In the genomic region with DNA sequence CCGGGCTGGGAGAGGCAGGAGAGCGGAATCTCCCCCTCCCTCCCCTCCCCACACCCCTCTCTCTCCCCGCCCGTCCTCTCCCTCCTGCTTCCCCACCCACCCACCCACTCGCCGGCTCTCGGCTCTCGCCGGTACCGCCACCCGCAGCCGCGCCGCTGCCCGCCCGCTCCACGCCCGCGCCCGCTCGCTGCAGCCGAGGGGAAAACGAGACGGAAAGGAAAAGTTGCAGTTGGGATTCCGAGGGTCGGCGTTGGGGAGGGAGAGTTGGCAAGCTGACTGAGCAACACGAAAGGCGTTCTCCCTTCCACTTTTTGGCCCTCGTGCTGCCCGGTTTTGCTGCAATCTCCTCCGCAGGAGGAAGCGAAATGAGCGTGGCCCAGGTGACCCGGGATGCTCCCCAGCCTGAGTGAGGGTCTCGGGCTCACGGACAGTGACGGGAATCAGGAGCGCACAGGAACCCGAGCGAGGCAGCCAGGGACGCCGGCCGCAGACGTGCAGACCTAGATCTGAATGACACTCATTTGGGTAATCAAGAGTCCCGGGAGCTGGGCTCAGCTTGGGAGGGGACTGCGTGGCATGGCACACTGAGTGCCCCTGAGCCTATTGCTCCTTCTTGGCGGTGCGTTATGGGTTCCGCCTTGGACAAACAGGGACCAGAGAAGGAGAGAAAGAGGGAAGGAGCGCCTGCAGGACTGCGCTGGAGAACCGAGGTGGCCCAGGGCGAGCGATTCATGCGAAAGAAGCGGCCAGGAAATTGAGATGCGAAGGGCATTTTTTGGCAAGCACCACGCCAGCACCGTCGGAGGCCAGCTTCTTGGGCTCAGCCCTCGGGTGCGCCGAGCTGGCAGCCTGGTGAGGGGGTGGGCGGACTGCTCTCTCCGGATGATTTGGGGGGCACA, we compare ENCODE assay signal across 9 mouse cellular contexts.
DNase-seq lines count a peak whose midpoint lies in the region; ATAC-seq and TF ChIP-seq lines count a peak whose summit lies in the region.
"Had no signal": no experiment of that assay in that cellular context is flagged by ENCODE, and none has a peak within 500 bp of the region (broad histone marks: within the 10 kb centered on the region; RNA-seq: fewer than 3 reads in every experiment).

No protein-coding gene starts in this region.

- peak; percentile 18; the same call in 1 of the 2 replicates for ATAC-seq in cerebellum, adult (ENCODE audit: insufficient number of reproducible peaks, low FRiP score, low TSS enrichment)
- peak; percentile 40 for ATAC-seq in forebrain, embryonic 11.5 days (replicated peaks; ENCODE audit: low FRiP score)
- no peak for ATAC-seq in erythroblast, adult 5-6 weeks (replicated peaks; ENCODE audit: low FRiP score, poor library complexity, severe bottlenecking)

- no peak for TF ChIP-seq CTCF in olfactory bulb, adult 2 months (IDR thresholded peaks at IDR 0.05; ENCODE audit: insufficient read depth, low read depth, low read length)

- no peak for TF ChIP-seq POLR2A in olfactory bulb, adult 2 months (IDR thresholded peaks at IDR 0.05; ENCODE audit: insufficient read depth, low read depth, low read length)

- peak overlapping the region; percentile 64 for H3K9ac ChIP-seq in forebrain, embryonic 11.5 days (ENCODE audit: low read length)

- peak overlapping the region; percentile 85 for H3K4me2 ChIP-seq in forebrain, embryonic 11.5 days (ENCODE audit: low read depth, low read length, severe bottlenecking)

- no peaks in the 10 kb centered on the region for H3K9me3 ChIP-seq in forebrain, embryonic 11.5 days (ENCODE audit: control insufficient read depth, low read length)
- H3K9me3 ChIP-seq in limb, embryonic 10.5 days (replicated peaks) = no peaks in the 10 kb centered on the region

- intact Hi-C loops in left cerebral cortex, postnatal 36 days (cut with DNase I) = loop anchor here (5.0 to 10.0 kb wide), 2 partner anchors 189 to 1444 kb away; no protein-coding TSS in a partner anchor

- H3K4me3 ChIP-seq in forebrain, embryonic 11.5 days (ENCODE audit: low read depth, low read length) = peak overlapping the region; percentile 54
- H3K4me3 ChIP-seq in limb, embryonic 10.5 days = peak overlapping the region; percentile 57
- peak overlapping the region; percentile 65 for H3K4me3 ChIP-seq in olfactory bulb, adult 2 months (ENCODE audit: insufficient read depth, low read depth, low read length)

- peak; percentile 57 to 72 for DNase-seq in left cerebral cortex, postnatal 36 days (ENCODE audit: low spot score in 2 of 2)
- no peak for DNase-seq in left cerebral cortex, adult 9 months (ENCODE audit: low spot score in 2 of 2)
- peak; percentile 71 for DNase-seq in forebrain, embryonic 11.5 days (ENCODE audit: low spot score)
- DNase-seq in limb, embryonic 10.5 days (ENCODE audit: low spot score) = peak; percentile 57
- no peak for DNase-seq in spleen, postnatal 14 days (ENCODE audit: low spot score in 2 of 2)

- no peak overlapping the region for H3K27ac ChIP-seq in forebrain, embryonic 11.5 days (ENCODE audit: low read depth, low read length)
- H3K27ac ChIP-seq in limb, embryonic 10.5 days = no peak overlapping the region
- peak overlapping the region; percentile 40 for H3K27ac ChIP-seq in olfactory bulb, adult 2 months (ENCODE audit: insufficient read depth, low read depth, low read length)
- H3K27ac ChIP-seq: macrophage had no signal

- WGBS in forebrain, embryonic 11.5 days = under 1% methylated on average over 60 of the region's 66 CpGs
- WGBS in limb, embryonic 10.5 days = under 1% methylated on average over 51 of the region's 66 CpGs
- WGBS in olfactory bulb, adult 2 months = under 1% methylated on average over 61 of the region's 66 CpGs

- H3K4me1 ChIP-seq in forebrain, embryonic 11.5 days (replicated peaks; ENCODE audit: control insufficient read depth, insufficient read depth, low read length) = peaks cover 4% of the 10 kb centered on the region; the same call in 1 of the 2 replicates
- H3K4me1 ChIP-seq in limb, embryonic 10.5 days = peaks cover 28% of the 10 kb centered on the region
- peaks cover 40% of the 10 kb centered on the region for H3K4me1 ChIP-seq in olfactory bulb, adult 2 months (ENCODE audit: control insufficient read depth, insufficient read depth, low read length)

- H3K36me3 ChIP-seq in forebrain, embryonic 11.5 days (ENCODE audit: control insufficient read depth, insufficient read depth, low read length) = no peaks in the 10 kb centered on the region
- H3K36me3 ChIP-seq in limb, embryonic 10.5 days = no peaks in the 10 kb centered on the region

- H3K27me3 ChIP-seq in forebrain, embryonic 11.5 days (ENCODE audit: control insufficient read depth, insufficient read depth, low read length) = peaks cover 15% of the 10 kb centered on the region
- peaks cover 100% of the 10 kb centered on the region for H3K27me3 ChIP-seq in limb, embryonic 10.5 days (ENCODE audit: low read depth, poor library complexity, severe bottlenecking)

Comparison
In these comparisons a context has a peak if more than half of its experiments do, and no peak if none do; other contexts are left out.
1. DNase-seq: peak in left cerebral cortex, postnatal 36 days (2 of 2), forebrain, embryonic 11.5 days (single experiment) and limb, embryonic 10.5 days (single experiment); none in left cerebral cortex, adult 9 months (0 of 2) and spleen, postnatal 14 days (0 of 2).
2. Peak in every context shown above with its lines, with median percentiles within 50 percentile points of each other: H3K4me3 ChIP-seq.